Mouse (Mus musculus): ENCODE data around the gene Zbtb32. TPM values are rescaled to one million over a fixed set of nuclear protein-coding genes. Genes with fewer than 3 reads are reported as not detected.

Zbtb32 gene
- polyA plus RNA-seq, 1 experiment: not detected

DNA sequence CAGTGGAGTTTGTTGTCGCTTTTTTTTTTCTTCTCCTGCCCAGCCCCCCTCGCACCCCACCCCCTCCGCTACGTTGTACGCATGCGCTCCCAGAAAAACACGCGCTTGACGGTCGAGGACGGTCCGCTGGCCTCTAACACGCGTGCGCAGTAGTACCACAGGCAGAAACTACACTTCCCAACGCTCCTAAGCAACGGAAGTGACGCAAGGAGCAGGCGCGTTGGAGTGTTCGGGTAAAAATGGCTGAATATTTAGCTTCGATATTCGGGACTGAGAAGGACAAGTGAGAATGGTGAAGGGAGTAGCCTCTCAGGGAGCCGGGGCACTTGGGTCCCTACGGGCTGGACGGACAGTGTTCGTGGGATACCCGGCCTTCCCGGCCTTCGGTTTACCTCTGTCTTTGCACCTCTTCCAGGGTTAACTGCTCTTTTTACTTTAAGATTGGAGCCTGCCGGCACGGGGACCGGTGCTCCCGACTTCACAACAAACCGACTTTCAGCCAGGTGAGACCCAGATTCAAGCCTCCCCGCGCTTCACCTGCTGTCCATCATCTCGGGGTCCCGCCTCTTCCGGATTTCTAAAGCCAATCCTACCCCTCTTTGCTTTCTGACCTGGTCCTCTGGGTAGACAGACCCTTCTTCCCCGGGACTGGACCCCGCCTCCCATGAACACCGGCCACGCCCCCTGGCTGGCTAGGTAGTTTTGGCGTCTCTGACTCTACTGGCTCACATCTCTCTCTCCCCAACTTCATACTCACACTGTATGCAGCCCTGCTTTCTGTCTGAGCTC, 35.4 kb downstream of the Zbtb32 start, which contains the start of the genes U2af1l4, Gm49396 and Psenen:
Gene U2af1l4 (plus strand): TSS at position 185 of the 789 bp plus-strand sequence.
Gene Gm49396 (plus strand): TSS at position 228 of the 789 bp plus-strand sequence.
Gene Psenen (minus strand): TSS at position 511 of the 789 bp plus-strand sequence.
- TF ChIP-seq POLR2A (IDR thresholded peaks at IDR 0.05; ENCODE audit: borderline replicate concordance, insufficient read depth, low read length) (peak; percentile 61; the same call in 1 of the 2 replicates), CTCF (IDR thresholded peaks at IDR 0.05; ENCODE audit: borderline replicate concordance, insufficient read depth, low read depth, low read length) (no peak)
- no peaks in the 10 kb centered on the region for H3K27me3 ChIP-seq (ENCODE audit: control insufficient read depth, insufficient read depth, low read length)
- peak; percentile 95 to 98 for DNase-seq
- H3K4me1 ChIP-seq (ENCODE audit: control insufficient read depth, insufficient read depth, low read length): peaks cover 6% of the 10 kb centered on the region
- peak within 1 kb of the TSS; percentile 83 for H3K27ac ChIP-seq (ENCODE audit: insufficient read depth, low read length)
- under 1% methylated on average over 45 of the region's 45 CpGs for WGBS
- peak within 1 kb of the TSS; percentile 88 for H3K4me3 ChIP-seq (replicated peaks; ENCODE audit: insufficient read depth, low read depth, low read length)

DNA sequence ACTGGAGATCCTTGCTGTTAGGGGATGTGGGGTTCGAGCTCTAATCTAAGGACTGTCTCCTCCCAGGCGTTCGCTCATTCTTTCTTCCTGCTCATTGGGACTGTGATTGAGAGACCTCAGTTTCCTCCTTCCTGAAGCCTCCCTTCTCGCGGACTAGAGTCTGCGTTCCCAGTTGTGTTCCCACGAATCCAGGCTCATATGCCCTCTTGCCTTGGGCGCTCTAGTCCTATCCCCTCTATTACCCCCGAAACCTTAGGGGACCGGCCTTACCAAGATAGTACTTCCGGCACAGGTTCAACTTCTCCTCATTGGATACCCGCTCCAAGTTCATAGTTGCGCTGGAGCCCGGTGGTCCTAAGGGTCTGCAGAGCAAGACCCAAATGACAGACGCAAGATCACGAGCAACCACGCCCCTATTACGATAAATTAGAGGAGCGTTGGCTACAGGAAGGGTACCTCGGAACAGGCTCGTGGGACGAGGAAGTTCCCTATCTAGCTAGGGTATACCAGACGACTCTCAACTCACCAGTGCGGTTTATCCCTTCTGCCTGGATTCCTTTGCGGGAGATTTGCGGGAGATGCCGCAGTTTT, 36.1 kb downstream of the Zbtb32 start:
- DNase-seq: no peak
- H3K4me1 ChIP-seq (ENCODE audit: control insufficient read depth, insufficient read depth, low read length): peaks cover 6% of the 10 kb centered on the region
- TF ChIP-seq CTCF (IDR thresholded peaks at IDR 0.05; ENCODE audit: borderline replicate concordance, insufficient read depth, low read depth, low read length) (no peak), POLR2A (IDR thresholded peaks at IDR 0.05; ENCODE audit: borderline replicate concordance, insufficient read depth, low read length) (no peak)
- under 1% methylated on average over 27 of the region's 27 CpGs for WGBS
- peak overlapping the region; percentile 88 for H3K4me3 ChIP-seq (replicated peaks; ENCODE audit: insufficient read depth, low read depth, low read length)
- no peaks in the 10 kb centered on the region for H3K27me3 ChIP-seq (ENCODE audit: control insufficient read depth, insufficient read depth, low read length)
- peak overlapping the region; percentile 23; the same call in 1 of the 2 replicates for H3K27ac ChIP-seq (ENCODE audit: insufficient read depth, low read length)

DNA sequence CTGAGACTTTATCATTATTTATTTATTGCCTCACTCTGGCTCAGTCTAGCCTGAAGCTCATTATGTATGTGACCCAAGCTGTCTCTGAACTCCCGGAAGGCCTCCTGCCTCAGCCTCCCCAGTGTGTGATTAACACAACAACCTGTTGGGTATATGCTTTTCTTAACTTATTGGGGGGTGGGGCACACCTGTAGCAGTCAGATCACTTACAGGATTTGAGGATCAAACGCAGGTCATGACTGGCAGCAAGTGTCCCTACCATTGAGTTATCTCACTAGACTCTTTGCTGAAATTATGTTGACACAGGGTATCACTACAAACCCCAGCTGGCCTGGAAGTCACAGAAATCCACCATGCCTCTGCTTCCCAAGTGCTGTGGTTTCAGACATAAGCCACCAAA, 38.4 kb downstream of the Zbtb32 start:
- no peak overlapping the region for H3K4me3 ChIP-seq (replicated peaks; ENCODE audit: insufficient read depth, low read depth, low read length)
- no peak for TF ChIP-seq POLR2A (IDR thresholded peaks at IDR 0.05; ENCODE audit: borderline replicate concordance, insufficient read depth, low read length)
- TF ChIP-seq CTCF (IDR thresholded peaks at IDR 0.05; ENCODE audit: borderline replicate concordance, insufficient read depth, low read depth, low read length): no peak
- H3K4me1 ChIP-seq (ENCODE audit: control insufficient read depth, insufficient read depth, low read length): peaks cover 6% of the 10 kb centered on the region
- DNase-seq: peak in 1 of 2 experiments; percentile 13
- 64% methylated on average over 2 of the region's 2 CpGs for WGBS
- H3K27ac ChIP-seq (ENCODE audit: insufficient read depth, low read length): no peak overlapping the region
- no peaks in the 10 kb centered on the region for H3K27me3 ChIP-seq (ENCODE audit: control insufficient read depth, insufficient read depth, low read length)

DNA sequence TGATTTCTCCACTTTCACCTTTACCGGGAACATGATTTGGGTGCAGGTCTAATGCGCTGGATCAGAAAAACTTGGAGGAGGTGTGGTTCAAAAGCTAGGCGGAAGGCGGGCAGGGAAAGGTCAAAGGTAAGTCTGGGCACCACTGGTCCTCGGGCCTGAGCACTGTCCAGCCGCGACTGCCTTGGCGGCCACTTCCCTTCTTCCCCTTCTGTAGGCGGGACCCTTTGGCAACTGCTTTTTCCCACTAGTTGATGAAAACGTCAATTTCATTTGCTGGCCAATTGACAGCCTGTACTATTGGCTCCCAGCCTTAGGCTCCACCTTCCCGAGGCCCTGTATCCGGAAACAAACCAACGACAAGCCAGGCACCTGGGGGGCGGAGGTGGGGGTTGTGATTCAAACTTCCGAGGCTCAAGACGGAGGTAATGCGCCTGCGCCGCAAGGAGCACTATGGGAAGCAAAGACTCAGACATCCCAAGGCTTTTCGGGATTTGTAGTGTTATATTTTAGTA, 39.2 kb downstream of the Zbtb32 start, which contains the start of gene Lin37:
Gene Lin37 (minus strand): TSS at position 396 of the 512 bp plus-strand sequence.
- peak within 1 kb of the TSS; percentile 95 for H3K4me3 ChIP-seq (replicated peaks; ENCODE audit: insufficient read depth, low read depth, low read length)
- under 1% methylated on average over 20 of the region's 20 CpGs for WGBS
- peak; percentile 97 to 100 for DNase-seq
- peak within 1 kb of the TSS; percentile 58; the same call in 1 of the 2 replicates for H3K27ac ChIP-seq (ENCODE audit: insufficient read depth, low read length)
- no peaks in the 10 kb centered on the region for H3K27me3 ChIP-seq (ENCODE audit: control insufficient read depth, insufficient read depth, low read length)
- TF ChIP-seq POLR2A (IDR thresholded peaks at IDR 0.05; ENCODE audit: borderline replicate concordance, insufficient read depth, low read length): peak; percentile 83
- TF ChIP-seq CTCF (IDR thresholded peaks at IDR 0.05; ENCODE audit: borderline replicate concordance, insufficient read depth, low read depth, low read length): no peak
- peaks cover 6% of the 10 kb centered on the region for H3K4me1 ChIP-seq (ENCODE audit: control insufficient read depth, insufficient read depth, low read length)

DNA sequence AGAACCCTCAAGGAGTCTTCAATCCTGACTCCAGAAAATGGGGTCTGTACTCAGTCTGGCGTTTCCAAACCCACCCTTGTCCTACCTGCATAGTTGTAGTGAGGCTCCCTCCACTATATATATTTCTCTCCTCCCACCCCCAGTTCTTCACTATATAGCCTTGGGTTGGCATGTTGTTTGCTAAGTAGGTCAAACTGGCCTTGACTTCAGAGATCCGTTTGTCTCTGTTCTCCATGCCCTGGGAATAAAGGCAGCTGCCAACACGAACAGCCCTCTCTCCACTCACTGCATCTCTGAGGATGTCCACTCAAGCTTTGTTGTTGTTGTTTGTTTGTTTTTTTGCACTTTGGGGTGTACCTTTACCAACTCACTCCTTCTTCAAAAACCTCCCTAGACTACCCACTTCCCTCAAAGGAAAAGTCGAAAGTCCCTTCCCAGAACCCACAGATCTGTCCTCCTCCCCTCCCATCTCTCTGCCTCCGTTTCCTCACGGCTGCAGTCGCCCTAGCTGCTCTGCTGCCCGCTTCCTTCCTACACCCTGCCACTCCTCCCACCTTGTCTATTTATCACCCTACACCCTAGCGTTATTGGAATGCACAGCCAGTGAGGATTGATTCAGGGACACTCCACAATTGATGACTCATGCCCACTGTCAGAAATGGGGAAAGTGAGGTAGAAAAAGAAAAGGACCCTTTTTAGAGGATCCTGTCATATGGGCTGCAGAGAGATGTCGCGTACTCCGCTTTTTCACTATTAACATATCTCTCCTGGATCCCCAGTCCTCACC, 39.9 kb downstream of the Zbtb32 start:
- WGBS: 7% methylated on average over 12 of the region's 12 CpGs
- TF ChIP-seq CTCF (IDR thresholded peaks at IDR 0.05; ENCODE audit: borderline replicate concordance, insufficient read depth, low read depth, low read length): no peak
- no peak for TF ChIP-seq POLR2A (IDR thresholded peaks at IDR 0.05; ENCODE audit: borderline replicate concordance, insufficient read depth, low read length)
- Histone ChIP-seq H3K27ac (ENCODE audit: insufficient read depth, low read length) (peak overlapping the region; percentile 58; the same call in 1 of the 2 replicates), H3K4me1 (ENCODE audit: control insufficient read depth, insufficient read depth, low read length) (peaks cover under 1% of the 10 kb centered on the region), H3K27me3 (ENCODE audit: control insufficient read depth, insufficient read depth, low read length) (no peaks in the 10 kb centered on the region), H3K4me3 (replicated peaks; ENCODE audit: insufficient read depth, low read depth, low read length) (peak overlapping the region; percentile 95)
- no peak for DNase-seq

DNA sequence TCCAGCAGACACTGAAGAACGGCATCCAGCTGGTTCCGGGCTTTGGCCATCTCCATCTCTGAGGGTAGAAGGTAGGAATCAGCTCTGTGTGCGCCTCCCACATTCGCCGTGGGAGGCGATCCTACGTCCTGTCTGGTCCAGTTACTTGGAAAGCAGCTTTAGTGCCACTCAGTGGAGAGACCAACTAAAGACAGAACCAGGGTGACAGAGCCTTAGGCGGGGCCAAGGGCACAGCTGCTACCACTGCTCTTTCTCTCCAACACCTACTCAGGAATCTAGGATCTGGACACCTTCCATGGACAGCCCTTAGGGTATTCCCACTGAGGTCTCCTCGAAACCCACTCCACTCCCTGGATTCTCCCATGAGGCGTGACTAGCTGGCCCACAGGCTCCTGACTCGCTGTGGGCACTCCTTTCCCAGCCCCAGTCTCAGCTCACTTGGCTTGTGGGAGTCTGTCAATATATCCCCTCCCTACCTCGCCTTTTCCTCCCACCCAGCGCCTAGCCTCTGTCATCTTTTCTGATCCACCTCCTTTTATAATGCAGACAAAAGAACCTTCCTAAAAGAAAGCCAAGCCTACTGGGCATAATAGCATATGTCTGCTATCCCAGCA, 40.7 kb downstream of the Zbtb32 start:
- WGBS: 81% methylated on average over 13 of the region's 13 CpGs
- Histone ChIP-seq H3K4me3 (replicated peaks; ENCODE audit: insufficient read depth, low read depth, low read length) (no peak overlapping the region), H3K27me3 (ENCODE audit: control insufficient read depth, insufficient read depth, low read length) (no peaks in the 10 kb centered on the region), H3K27ac (ENCODE audit: insufficient read depth, low read length) (no peak overlapping the region), H3K4me1 (ENCODE audit: control insufficient read depth, insufficient read depth, low read length) (peaks cover 3% of the 10 kb centered on the region)
- no peak for TF ChIP-seq CTCF (IDR thresholded peaks at IDR 0.05; ENCODE audit: borderline replicate concordance, insufficient read depth, low read depth, low read length)
- TF ChIP-seq POLR2A (IDR thresholded peaks at IDR 0.05; ENCODE audit: borderline replicate concordance, insufficient read depth, low read length): no peak
- DNase-seq: no peak

All from cerebellum, adult 2 months (tissue).